Mouse (Mus musculus) T-helper 17 cell (primary cell): Measurements from ENCODE around the gene Clpp.

ENCODE experiments used
- in situ Hi-C, 2 experiments: fragments of 300-600 bp; cut with MboI, MseI; formaldehyde crosslinking; loops; 1 replicate in 1 of 2; 2 replicates in 1 of 2; pipeline ENCODE4 v1.15.1; 2025; ENCODE audit warnings: high pct_unique_total_duplicates in 2 of 2

Gene Clpp

GRCm38 (mm10) chr17:56986105-56986805, 3.9 kb upstream of the Clpp start:
- in situ Hi-C loops = no loop called here

GRCm38 (mm10) chr17:56988441-56988840, 1.7 kb upstream of the Clpp start:
- in situ Hi-C loops = no loop called here

- in situ Hi-C loops = no loop called here
These were observed 1.1 kb upstream of the Clpp start for GRCm38 (mm10) chr17:56988921-56989430.

GRCm38 (mm10) chr17:56989467-56990114, 514 bp upstream of the Clpp start:
- in situ Hi-C loops = no loop called here

- in situ Hi-C loops = no loop called here
These were observed 861 bp downstream of the Clpp start for GRCm38 (mm10) chr17:56990966-56991365.

GRCm38 (mm10) chr17:56995046-56995445, 4.9 kb downstream of the Clpp start:
- in situ Hi-C loops = loop anchor here in 1 of 2 experiments (5.0 kb wide), 1 partner anchor 172 kb away; no protein-coding TSS in a partner anchor

GRCm38 (mm10) chr17:56996506-56996905, 6.4 kb downstream of the Clpp start:
- in situ Hi-C loops = loop anchor here in 1 of 2 experiments (5.0 kb wide), 1 partner anchor 171 kb away; no protein-coding TSS in a partner anchor

- in situ Hi-C loops = loop anchor here in 1 of 2 experiments (5.0 kb wide), 1 partner anchor 170 kb away; no protein-coding TSS in a partner anchor
These were observed 7.0 kb downstream of the Clpp start, which contains the start of gene Alkbh7 for GRCm38 (mm10) chr17:56997029-56997667. TSS of gene Alkbh7 (plus strand) at chr17:56997339.

- in situ Hi-C loops = loop anchor here in 1 of 2 experiments (5.0 kb wide), 1 partner anchor 168 kb away; no protein-coding TSS in a partner anchor
These were observed 9.3 kb downstream of the Clpp start for GRCm38 (mm10) chr17:56999414-56999813.

GRCm38 (mm10) chr17:56999968-57000609, 10.0 kb downstream of the Clpp start, which contains the start of gene Pspn:
TSS of gene Pspn (minus strand) at chr17:57000018.
- in situ Hi-C loops = loop anchor here in 1 of 2 experiments (5.0 kb wide), 1 partner anchor 167 kb away; no protein-coding TSS in a partner anchor

- in situ Hi-C loops = no loop called here
These were observed 11.1 kb downstream of the Clpp start for GRCm38 (mm10) chr17:57001228-57001627.

- in situ Hi-C loops = no loop called here
These were observed 13.9 kb downstream of the Clpp start for GRCm38 (mm10) chr17:57003994-57004393.

- in situ Hi-C loops = no loop called here
These were observed 17.2 kb downstream of the Clpp start for GRCm38 (mm10) chr17:57007137-57007905.

- in situ Hi-C loops = no loop called here
These were observed 20.8 kb downstream of the Clpp start for GRCm38 (mm10) chr17:57010911-57011235.

- in situ Hi-C loops = no loop called here
These were observed 21.4 kb downstream of the Clpp start, which contains the start of the genes Gtf2f1 and Gm17949 for GRCm38 (mm10) chr17:57011236-57012141. TSS of gene Gtf2f1 (minus strand) at chr17:57011288. TSS of gene Gm17949 (plus strand) at chr17:57011469.

- in situ Hi-C loops = no loop called here
These were observed 22.2 kb downstream of the Clpp start for GRCm38 (mm10) chr17:57012245-57012795.

GRCm38 (mm10) chr17:57019693-57020092, 29.6 kb downstream of the Clpp start:
- in situ Hi-C loops = loop anchor here in 1 of 2 experiments (10.0 kb wide), 1 partner anchor 1055 kb away; no protein-coding TSS in a partner anchor

GRCm38 (mm10) chr17:57020960-57021359, 30.9 kb downstream of the Clpp start:
- in situ Hi-C loops = loop anchor here in 1 of 2 experiments (10.0 kb wide), 1 partner anchor 1056 kb away; no protein-coding TSS in a partner anchor

- in situ Hi-C loops = loop anchor here (5.0 to 10.0 kb wide), 2 partner anchors 90 to 1063 kb away; partner anchors contain the start of gene Mllt1 (in 1 of the 2)
These were observed 37.4 kb downstream of the Clpp start for GRCm38 (mm10) chr17:57027471-57027870.
